Mouse (Mus musculus): ENCODE measurements around the gene Ankrd52. TPM values are rescaled to one million over a fixed set of nuclear protein-coding genes. Genes with fewer than 3 reads are reported as not detected.
A peak's percentile ranks its signal among the peaks of the same experiment; 100 is the strongest.

Gene Ankrd52
- total RNA-seq, 2 experiments from 2014 or later: 55.6 to 59.6 TPM

DNA sequence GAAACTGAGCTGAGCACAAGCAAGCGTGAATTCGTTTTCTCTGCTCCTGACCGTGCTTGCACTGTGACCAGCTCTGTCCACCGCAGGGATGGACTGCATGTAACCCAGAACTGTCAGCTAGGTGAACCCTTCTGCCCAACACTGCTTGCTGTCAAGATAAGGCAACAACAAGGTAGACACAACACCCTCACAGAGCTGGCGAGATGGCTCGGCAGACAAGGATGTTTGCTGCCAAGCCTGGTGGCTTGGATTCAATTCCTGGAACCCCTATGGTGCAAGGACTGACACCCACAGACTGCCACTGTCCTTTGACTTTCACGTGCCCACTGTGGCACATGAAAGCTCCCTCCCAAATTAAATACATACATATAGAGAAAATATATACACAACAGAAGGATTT lies 27.0 kb downstream of the Ankrd52 start:
- no peak for DNase-seq

DNA sequence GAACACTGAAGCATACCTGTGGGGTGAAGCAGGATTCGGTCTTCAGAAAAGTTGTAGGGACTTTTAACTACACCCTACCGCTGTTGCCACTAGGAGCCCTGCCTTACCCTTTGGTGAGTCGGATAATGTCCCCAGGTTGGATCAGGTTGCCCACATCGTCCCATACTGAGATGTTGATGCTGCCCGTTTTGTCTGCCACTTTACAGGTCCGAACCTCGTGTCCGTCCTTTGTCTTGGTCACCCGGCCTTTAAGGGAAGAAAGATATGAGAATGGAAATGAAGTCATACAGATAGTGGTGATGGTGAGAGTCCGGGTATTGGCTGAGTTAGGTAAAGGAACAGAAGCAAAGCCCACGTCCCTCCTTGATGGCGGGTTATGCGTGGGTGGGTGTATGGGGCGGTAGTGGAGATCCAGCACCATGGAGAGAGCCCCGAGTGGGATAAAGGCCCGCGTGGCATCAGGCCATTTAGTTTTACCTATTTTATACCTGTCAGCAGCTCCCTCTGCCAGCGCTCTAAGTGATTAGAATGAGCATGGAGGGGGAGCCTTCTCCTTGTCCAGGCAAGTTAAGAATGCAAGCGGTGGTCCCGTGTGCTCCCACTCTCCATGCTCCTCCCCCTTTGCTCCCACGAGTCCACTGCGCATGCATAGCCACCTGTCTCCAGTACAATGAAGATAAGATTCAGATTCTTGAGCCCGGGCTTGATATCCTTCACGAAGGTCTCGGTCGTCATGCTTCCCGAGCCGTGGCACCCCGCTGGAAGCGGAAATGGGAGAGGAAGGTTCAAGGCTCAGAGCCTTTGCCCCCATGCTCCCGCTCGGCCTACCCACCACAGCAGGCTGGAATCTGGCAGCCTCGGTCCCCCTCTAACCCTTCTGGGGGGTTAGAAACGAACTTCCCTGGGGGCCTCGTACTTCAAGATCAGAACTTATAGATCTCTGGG lies 31.9 kb downstream of the Ankrd52 start:
- peak in 1 of 2 experiments; percentile 58 for DNase-seq

DNA sequence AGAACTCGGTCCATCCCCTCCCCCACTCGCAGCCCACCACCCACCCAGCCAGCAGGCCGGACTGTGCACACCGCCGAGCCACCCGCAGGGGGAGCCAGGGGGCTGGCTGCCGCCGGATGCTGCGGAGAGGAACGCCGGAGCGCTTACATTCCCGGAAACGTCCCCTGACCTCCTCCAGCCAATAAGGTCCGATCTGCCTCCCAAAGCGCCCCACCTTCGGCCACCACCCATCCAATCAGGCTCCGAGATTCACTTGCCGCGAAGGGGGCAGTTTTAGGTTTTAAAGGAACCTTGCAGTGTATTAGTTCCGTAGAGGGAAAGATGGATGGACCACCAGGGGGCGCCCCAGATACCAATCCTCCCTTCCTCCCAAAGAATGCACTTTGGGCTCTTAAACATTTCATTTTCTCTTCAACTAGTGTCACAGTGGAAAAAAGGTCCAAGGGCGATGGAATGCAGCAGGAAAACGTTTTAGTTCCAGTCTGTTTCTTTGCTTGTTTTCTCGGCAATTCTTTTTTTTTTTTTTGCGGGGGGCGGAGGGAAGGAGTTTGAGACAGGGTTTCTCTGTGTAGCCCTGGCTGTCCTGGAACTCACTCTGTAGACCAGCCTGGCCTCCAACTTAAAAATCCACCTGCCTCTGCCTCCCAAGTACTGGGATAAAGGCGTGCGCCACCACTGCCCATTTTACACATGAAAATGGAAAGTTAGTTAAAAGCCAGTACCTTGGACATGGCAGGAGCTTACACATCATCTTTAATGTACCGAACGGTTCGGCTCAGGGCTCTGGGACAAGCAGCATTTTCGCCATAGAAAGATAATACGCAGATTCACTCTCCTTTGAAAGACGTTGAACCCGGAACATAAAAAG lies 33.0 kb downstream of the Ankrd52 start:
- DNase-seq: peak; percentile 96 to 97

DNA sequence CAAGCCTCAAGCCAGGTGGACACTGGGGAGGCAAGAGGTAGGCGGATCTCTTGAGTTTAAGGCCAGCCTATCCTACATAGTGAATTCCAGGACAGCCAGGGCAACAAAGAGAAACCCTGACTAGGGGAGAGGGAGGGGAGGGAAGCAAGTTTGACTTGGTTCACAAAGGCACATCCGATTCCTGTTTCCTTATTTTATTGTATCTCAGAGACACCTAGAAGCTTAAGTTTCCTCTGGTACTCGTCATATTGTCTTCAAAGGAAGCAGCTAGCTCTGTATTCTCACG lies 33.6 kb downstream of the Ankrd52 start:
- DNase-seq: no peak

DNA sequence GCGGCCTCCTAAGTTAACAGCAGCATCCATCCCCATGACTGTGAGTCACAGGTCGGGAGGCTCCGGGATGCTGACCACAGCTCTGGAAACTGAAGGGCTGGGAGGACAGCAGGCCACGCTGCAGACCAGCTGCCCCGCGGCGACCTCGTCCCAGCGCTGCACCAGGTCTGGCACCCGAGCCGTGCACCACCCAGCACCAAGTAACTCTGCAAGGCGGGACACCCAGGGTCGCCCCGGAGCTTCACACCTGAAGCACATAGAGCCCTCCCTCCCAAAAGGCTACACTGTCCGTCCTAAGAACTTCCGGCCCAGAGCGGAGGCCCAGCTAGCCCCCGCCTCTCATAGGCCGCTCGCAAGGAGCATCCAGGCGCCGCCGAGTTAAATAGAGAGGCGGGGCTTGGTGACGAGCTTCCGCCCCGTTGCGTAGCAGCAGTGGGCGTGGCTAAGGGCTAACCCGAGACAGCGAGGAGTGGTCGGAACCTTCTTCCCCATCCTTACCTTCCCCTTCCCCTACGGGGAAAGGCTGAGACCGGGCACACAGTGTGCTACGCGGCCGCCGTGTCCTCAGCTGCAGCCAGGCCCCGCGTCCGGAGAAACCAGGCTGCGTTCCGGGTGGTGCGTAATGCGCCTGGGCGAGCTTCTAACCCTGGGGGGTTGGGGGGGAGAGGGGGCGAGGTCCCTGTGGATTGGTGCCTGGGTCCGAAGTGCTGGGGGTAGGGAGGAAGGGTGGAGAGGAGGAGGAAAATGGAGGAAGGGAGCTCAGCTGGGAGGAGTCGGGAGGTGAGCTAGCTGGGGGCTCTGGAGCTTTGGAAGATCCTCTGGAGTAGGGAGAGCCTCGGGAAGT lies 34.5 kb downstream of the Ankrd52 start, which contains the start of the genes Nabp2 and Rnf41:
Nabp2 (minus strand) TSS at position 282 of the 844 bp plus-strand sequence.
Rnf41 (plus strand) TSS at position 447 of the 844 bp plus-strand sequence.
- peak; percentile 95 to 96 for DNase-seq

DNA sequence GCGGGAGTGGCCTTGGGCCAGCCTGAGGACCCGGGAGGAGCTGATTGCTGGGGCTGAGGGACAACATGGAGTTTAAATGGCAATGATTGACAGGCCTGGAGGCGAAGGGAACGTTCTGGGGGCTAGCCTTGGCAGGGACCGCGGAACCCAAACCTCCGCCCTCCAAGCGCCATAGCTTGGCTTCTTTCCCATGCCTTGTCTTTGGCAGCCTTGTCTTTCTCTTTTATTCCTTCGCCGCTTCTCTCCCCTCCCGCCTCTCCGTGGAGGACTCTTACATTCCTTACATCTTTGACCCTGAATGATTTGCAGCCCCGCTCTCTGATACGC lies 35.1 kb downstream of the Ankrd52 start:
- DNase-seq: no peak

DNA sequence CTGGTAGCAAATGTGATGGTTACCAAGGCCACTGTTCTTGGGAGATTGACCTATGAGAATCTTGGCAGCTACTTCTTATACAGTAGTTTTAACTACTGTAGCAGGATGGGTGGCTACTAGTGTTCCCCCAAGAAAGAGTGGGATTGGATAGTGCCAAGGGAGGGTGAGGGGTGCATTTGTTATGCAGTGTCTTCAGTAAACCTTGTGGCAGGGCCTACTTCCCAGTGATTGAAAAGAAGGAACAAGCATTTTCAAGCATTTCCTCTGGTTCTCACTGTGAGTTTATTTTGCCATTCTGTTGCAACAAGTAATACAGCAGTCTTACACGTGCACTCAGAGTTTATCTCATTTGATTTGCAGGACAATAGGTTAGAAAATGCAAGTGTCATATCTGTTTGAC lies 35.6 kb downstream of the Ankrd52 start:
- DNase-seq: no peak

DNA sequence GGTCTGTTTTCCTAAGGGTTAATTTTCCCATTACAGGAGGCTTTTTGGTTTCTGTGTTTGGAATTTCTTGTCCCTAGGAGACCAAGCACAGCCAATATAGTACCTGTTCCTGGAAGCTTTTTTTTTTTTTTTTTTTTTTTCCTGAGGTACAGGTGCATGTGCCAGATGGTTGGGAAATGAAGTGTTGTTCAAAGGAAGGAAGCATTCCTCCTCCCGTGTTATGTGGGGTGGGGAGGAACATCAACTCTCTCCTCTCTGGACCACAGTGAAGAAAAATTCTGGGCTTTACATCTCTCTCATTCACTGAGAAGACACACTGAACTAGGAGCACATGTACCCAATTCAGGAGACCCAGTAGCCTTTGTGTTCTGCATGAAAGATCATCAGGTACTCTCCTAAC lies 36.2 kb downstream of the Ankrd52 start:
- DNase-seq: no peak

DNA sequence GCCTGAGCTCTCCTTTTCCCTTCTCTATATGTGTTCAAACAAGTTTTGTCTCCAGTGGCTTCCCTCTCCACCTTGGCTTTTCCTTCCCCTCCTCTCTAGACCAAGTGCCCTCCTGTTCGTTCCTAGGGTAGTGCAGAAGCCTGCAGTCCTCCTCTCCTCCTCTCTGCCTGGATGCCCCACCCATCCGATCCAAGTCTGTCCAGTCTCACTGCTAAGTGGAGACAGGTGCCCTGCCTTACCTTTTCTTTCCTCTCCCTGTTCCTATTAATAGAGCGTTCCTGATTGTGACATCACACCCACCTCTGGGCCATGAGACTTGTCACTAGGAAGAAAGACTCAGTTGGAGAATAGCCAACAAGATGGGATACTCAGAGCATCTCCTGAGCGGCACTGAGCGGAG lies 37.9 kb downstream of the Ankrd52 start:
- no peak for DNase-seq

DNA sequence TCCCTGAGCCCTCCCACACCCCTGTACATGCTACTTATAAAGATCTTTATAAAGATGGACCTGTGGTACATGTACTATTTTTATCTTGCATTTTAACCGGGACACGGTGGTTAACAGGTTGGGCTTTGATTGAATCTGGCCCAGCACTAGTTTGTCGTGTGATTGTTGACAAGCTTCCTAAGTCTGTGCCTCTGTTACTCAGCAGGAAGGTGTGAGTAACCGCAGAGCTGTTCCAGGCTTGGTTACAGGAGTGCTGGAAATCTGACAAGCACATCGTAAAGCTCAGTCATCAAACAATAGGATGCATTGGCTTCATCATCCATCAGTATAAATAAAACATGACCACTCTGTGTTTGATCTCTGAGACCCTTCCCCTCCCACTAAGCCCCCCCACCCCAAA lies 45.5 kb downstream of the Ankrd52 start:
- no peak for DNase-seq

DNA sequence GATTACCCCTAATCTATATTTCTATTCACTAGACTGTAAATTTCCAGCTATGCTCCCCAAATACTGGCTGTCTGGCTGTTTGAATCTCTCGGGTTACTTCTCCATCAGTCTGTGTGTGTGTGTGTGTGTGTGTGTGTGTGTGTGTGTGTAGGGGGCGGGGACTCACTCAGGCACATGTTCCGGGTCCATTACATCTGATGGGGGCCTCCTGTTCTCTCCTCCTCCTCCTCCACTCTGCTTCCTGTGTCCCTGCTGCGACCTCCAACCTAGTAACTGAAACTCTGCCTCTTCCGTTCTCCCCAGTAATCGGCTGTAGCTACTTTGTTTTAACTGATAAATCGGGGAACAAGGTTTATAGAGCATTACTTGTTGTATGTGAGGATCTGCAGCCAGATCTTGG lies 47.7 kb downstream of the Ankrd52 start:
- DNase-seq: no peak

DNA sequence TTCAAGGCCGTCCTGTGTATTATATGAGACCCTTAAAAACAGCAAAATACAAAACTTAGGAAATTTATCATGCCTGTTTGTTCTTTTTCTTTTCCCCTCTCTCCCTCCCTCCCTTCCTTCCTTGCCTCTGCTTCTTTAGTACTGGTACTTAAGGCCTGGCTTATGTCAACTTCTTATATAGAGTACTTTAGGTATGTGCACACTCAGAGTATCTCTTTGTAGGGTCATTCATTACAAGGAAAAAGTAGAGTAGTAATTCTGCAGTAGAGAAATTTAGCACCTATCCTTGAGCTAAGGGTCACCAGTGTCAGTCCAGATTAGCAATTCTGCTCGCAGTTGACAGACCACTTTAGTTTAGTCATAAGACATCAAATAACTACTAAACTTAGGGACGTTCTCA lies 48.3 kb downstream of the Ankrd52 start:
- no peak for DNase-seq

DNA sequence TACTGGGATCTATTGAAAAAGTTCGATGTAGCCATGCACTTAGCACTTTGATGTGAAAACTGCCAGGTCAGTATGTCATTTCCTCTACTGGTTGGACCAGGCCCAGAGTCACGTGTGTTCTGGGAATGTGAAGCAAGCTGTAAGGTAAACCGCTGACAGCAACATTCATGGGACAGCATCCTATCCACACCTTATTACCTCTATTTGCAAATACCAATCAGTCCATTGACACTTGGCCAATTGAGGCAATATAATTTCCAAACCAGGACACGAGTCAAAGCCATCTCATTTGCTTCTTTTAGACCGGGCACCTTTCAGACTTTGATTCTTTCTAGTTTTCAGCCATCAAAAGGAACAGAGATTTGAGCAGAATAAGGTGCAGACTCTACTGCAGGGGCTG lies 52.1 kb downstream of the Ankrd52 start:
- DNase-seq: no peak

DNA sequence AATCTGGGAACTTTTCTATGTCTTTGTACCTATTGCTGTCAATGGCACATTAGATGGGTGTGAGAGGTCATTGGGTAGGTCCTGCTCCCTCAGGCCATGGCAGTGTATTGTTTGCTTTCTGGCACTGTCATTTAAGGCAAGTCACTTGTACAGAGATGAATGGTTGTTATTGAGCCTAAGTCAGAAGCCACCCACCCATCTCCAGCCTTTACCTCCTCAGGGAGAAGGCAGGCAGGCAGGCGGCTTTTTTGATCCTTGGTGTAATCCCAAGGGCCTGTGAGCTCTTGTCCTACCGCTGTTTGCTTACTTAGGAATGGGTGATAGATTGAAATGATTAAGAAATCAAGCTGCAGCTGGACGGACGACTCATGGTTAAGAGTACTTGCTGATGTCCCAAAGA lies 52.5 kb downstream of the Ankrd52 start:
- DNase-seq: no peak

DNA sequence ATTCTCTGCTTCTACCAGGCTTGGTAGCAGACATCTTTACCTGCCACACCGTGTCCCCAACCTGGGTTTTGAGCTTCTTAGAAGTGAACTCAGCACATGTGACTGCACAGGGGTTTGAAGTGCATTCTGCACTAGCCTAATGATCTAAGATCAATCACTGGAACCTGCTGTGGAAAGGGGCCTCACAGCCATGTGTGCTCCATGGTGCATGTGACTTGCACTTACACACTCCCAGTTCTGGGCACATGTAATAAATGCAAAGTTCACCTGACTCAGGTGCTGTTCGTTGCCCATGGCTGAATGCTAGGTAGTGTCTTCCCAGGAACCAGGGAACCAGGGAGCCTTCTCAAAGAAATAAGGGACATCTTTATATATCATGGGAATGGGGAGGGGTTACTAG lies 56.5 kb downstream of the Ankrd52 start:
- no peak for DNase-seq

DNA sequence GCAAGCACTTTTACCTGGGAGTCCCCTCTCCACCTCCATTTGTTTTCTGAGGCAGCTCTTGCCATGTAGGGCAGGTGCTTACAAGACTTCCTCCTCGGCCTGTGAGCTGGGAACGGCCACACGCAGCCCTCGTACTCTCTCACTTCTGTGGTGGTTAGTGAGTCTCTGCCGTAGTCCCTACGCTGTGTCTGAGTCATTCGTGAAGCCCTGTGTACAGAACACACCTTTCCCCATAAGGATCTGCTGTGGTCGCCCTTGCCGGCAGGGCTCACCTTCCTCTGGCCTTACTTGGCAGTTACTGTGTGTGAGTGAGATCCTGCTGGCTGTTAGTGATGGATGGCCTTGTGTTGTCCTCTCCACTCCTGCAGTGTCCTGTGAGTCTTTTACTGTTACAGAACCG lies 57.8 kb downstream of the Ankrd52 start:
- DNase-seq: no peak

DNA sequence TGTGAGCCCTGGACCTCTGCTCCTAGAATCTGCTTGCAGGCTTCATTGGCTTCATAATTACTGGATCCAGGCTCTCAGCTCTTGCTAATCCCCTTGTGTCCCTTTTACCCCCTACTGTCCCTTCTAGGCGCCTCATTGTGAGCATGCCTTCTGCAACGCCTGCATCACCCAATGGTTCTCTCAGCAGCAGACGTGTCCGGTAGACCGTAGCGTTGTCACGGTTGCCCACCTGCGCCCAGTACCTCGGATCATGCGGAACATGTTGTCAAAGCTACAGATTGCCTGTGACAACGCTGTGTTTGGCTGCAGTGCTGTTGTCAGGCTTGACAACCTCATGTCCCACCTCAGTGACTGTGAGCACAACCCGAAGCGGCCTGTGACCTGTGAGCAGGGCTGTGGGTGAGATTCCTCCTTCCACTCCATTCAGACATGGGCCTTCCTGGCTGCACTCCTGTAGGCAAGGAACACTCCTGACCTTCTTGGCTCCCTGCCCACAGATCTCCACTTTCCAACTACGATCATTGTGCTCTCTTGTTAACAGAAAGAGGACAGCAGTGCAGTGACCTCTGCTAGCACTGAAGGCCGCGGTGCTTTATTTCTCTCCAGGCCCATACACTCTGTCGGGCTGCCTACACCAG lies 58.4 kb downstream of the Ankrd52 start:
- DNase-seq: no peak

DNA sequence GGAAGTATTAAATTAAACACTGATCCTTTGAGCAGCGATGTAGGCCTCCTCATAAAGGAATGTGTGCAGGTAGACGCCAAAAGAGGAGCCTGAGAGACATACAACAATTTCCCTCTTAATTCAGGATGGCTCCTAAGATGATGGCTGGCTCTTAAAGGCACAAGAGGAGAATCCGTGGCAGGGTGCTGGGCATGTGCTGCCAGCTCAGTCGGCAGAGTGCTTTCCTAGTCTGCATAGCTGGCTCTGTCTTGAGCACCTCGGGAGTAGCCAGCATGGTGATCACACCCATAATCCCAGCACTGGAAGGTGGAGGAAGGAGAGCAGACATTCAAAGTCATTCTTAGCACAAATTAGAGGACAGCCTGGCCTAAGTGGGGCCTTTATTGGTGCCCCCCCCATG lies 59.0 kb downstream of the Ankrd52 start:
- DNase-seq: no peak

DNA sequence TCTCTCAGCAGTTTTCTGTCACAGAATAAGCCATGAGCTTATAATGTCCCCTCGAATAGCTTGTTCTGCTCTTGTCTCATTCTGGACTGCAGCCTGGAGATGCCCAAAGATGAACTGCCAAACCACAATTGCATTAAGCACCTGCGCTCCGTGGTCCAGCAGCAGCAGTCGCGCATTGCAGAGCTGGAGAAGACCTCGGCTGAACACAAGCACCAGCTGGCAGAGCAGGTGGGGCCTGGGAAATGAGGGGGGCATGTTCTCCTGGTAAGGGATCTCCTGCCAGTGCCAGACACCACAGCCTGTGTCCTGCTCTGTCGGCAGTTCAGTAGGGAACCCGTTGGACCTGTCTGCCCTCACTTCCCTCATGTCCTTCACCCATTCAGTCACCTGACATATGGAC lies 59.5 kb downstream of the Ankrd52 start:
- DNase-seq: no peak

DNA sequence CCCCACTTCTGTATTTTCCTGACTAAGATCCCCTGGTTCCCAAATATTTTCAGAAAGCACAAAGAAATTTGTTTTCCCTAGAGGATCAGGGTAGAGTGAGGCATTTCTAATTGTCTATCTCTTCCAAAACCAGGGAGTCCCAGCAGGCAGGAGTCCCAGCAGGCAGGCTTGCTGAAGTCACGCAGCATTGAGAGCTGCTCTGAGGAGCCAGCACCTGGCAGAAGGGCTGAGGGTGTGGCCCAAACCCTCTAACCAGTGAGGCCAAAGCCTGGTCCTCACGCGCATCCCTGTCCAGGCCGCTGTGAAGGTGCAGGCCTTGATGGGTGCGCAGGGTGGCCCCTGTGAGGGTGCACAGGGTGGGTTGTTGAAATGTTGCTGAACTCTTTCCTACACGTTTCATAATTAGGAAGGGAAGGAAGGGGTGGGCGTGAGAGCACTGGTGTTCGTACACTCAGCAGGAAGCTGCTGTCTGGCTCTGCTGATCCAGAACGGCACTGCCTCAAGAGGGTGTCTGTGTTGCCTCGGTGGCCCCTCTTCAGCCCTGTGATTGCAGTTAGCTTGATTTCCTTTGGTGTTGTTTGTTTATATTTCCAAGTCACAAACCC lies 61.9 kb downstream of the Ankrd52 start:
- peak in 1 of 2 experiments; percentile 48 for DNase-seq

DNA sequence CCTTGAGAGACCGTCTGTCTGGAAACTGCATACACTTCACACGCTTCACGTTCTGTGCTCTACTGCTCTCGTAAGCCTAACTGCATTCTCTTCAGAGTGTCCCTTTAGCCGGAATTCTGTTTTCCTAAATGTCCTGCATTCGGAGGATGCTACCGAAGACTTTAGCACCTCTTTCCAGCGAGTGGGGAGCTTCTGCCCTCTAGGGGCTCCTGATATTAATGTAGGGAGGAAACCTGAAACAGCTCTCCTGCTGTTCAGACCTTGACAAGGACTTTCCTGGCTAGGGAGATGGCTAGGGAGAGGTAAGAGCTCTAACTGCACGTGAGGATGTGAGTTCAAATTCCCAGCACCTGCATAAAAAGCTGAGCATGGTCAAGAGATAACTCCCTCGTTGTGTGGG lies 63.5 kb downstream of the Ankrd52 start:
- DNase-seq: no peak

Data from layer of hippocampus, postnatal 36 days (tissue).